Mouse (Mus musculus): ENCODE data around the gene Marc1.

DNA sequence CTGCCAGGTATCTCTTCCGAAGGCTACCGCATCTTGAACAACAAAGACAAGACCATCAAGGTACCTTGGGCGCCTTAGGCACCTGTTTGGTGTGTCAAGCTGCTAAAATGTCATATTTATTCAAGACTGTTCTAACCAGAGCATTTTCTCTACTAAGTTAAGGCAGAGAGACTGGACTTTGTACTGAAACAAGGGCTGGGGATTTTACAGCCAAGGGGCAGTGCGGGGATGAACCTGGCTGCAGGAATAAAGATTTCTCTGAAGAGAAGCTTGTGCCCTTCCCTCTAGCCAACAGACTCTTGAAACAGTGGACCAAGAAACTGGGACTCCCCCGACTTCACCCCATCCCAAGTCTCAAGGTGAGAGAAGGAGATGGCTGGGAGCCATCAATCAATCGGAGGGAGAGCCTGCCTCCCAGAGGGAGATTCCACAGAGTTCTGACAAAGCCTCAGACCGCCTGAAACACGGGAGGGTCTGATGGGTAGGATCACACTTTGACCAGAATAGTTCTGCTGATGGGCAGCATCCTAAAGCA is 670 bp upstream of the Marc1 start:
- TF ChIP-seq CTCF (IDR thresholded peaks at IDR 0.05; ENCODE audit: extremely low read depth, insufficient read length, insufficient replicate concordance, low read depth, low read length) (no peak), POLR2A (IDR thresholded peaks at IDR 0.05; ENCODE audit: low read depth, low read length) (no peak)
